ENCODE assay signal across 22 mouse cellular contexts in the genomic region with DNA sequence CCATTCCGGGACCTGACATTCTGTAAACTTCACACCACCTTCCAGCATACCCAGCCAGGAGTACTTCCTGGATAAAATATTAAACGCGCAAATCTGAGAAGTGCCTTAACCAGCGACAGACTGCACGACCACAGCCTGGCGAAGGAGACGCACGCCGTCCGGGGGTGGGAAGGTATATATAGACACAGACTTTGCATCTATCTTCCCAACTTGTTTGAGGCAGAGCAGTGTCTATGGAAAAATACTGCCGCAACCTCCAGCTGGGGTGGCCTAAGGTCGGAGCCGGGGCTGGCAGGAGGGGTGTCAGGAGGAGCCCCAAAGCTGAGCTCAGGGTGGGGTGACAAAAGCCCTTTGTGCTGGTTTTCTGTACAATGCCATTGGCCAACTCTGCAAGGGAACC. TPM values are rescaled to one million over a fixed set of nuclear protein-coding genes. Genes with fewer than 3 reads are reported as not detected.
DNase-seq lines count a peak whose midpoint lies in the region; TF ChIP-seq lines count a peak whose summit lies in the region.
"Had no signal": no experiment of that assay in that cellular context is flagged by ENCODE, and none has a peak within 500 bp of the region (broad histone marks: within the 10 kb centered on the region; RNA-seq: fewer than 3 reads in every experiment).

No protein-coding gene starts in this region.

- H3K27ac ChIP-seq in layer of hippocampus, adult 2 months = peak overlapping the region; percentile 74
- peak overlapping the region; percentile 95 for H3K27ac ChIP-seq in cortical plate, adult 2 months (ENCODE audit: insufficient read depth, low read length)
- H3K27ac ChIP-seq in left cerebral cortex, adult 2 months = peak overlapping the region; percentile 90
- H3K27ac ChIP-seq: embryonic facial prominence, embryonic 10.5 days; forebrain, embryonic 12.5 days; hindbrain, embryonic 12.5 days; liver, embryonic 13.5 days; neural tube, embryonic 15.5 days had no signal

- no peak for TF ChIP-seq CTCF in layer of hippocampus, adult 2 months (conservative IDR thresholded peaks at IDR 0.05)
- no peak for TF ChIP-seq CTCF in cortical plate, adult 2 months (IDR thresholded peaks at IDR 0.05; ENCODE audit: extremely low read depth, insufficient read depth, low read length)
- no peak for TF ChIP-seq CTCF in left cerebral cortex, adult 2 months (IDR thresholded peaks at IDR 0.05)

- DNase-seq in layer of hippocampus, adult 2 months (ENCODE audit: low spot score in 2 of 2) = peak; percentile 21 to 28
- DNase-seq in layer of hippocampus, postnatal 25 days (ENCODE audit: extremely low spot score in 1 of 2, low spot score in 1 of 2) = no peak
- DNase-seq in left cerebral cortex, adult 2 months (ENCODE audit: extremely low spot score in 1 of 2, low spot score in 2 of 2) = peak; percentile 63 to 73
- peak; percentile 72 to 82 for DNase-seq in right cerebral cortex, postnatal 10 days (ENCODE audit: low spot score in 2 of 2)
- no peak for DNase-seq in lung, postnatal 36 days
- no peak for DNase-seq in retina, embryonic 14.5 days (ENCODE audit: low spot score)
- no peak for DNase-seq in heart, adult 8-10 months (ENCODE audit: low spot score)
- DNase-seq: adrenal gland, postnatal 14 days; cerebellum, adult 11-12 months; gastrocnemius, postnatal 36 days; heart, postnatal 10 days; kidney, postnatal 36 days; liver, embryonic 13.5 days; lung, embryonic 14.5 days; lung, postnatal 4 days; spleen, adult 18-20 months had no signal

- H3K4me1 ChIP-seq in cortical plate, adult 2 months (ENCODE audit: control insufficient read depth, insufficient read depth, low read length) = peaks cover 11% of the 10 kb centered on the region
- H3K4me1 ChIP-seq: forebrain, embryonic 12.5 days; liver, embryonic 13.5 days; neural tube, embryonic 15.5 days had no signal

- 0 out of 2 replicates have a peak, but pooled peaks have one; percentile 41 for TF ChIP-seq POLR2A in cortical plate, adult 2 months (IDR thresholded peaks at IDR 0.05; ENCODE audit: extremely low read depth, insufficient read depth, low read length)

- H3K4me3 ChIP-seq in layer of hippocampus, adult 2 months = no peak overlapping the region
- H3K4me3 ChIP-seq in cortical plate, adult 2 months (ENCODE audit: insufficient read depth, low read length) = no peak overlapping the region
- H3K4me3 ChIP-seq in left cerebral cortex, adult 2 months = no peak overlapping the region
- H3K4me3 ChIP-seq: embryonic facial prominence, embryonic 10.5 days; forebrain, embryonic 12.5 days; hindbrain, embryonic 12.5 days; liver, embryonic 13.5 days; neural tube, embryonic 15.5 days had no signal

- intact Hi-C loops in left cerebral cortex, adult 2 months (cut with DNase I) = loop anchor here (1.0 kb wide), 1 partner anchor 19 kb away; no protein-coding TSS in a partner anchor

RNA-seq across cellular contexts. Expression of gene Epop, which starts 19.8 kb away (rescaled TPM):
- total RNA-seq in layer of hippocampus, adult 2 months (2021) = 10 to 100 TPM; 34.1 to 35.1 TPM
- 10 to 100 TPM; 28.8 to 34.3 TPM for total RNA-seq in layer of hippocampus, postnatal 25 days (2021)
- polyA plus RNA-seq in cortical plate, adult 2 months (2012; rRNA removed) = 89.5 and 95.2 TPM in 2 replicates
- 100 to 1,000 TPM in 1 of 2 experiments, 10 to 100 TPM in 1; 99.9 to 107 TPM for total RNA-seq in left cerebral cortex, adult 2 months (2021)
- 1 to 10 TPM in 3 of 4 experiments, under 1 TPM in 1; 0.92 to 1.7 (median 1.2) TPM for total RNA-seq in heart, adult 8-10 months (2022)
- total RNA-seq: MEL had no signal

RNA-seq across cellular contexts. Expression of gene Srcin1, which starts 33.8 kb away (rescaled TPM):
- 100 to 1,000 TPM; 226 to 232 TPM for total RNA-seq in layer of hippocampus, adult 2 months (2021)
- 100 to 1,000 TPM; 260 to 270 TPM for total RNA-seq in layer of hippocampus, postnatal 25 days (2021)
- polyA plus RNA-seq in cortical plate, adult 2 months (2012; rRNA removed) = 141 and 146 TPM in 2 replicates
- total RNA-seq in left cerebral cortex, adult 2 months (2021) = 100 to 1,000 TPM; 308 to 318 TPM
- under 1 TPM; 0.06 to 0.75 (median 0.18) TPM for total RNA-seq in heart, adult 8-10 months (2022)
- polyA plus RNA-seq: liver, embryonic 13.5 days had no signal

RNA-seq across cellular contexts. Expression of gene Mllt6, which starts 53.5 kb away (rescaled TPM):
- total RNA-seq in layer of hippocampus, adult 2 months (2021) = 100 to 1,000 TPM; 122 to 124 TPM
- total RNA-seq in layer of hippocampus, postnatal 25 days (2021) = 100 to 1,000 TPM in 1 of 2 experiments, 10 to 100 TPM in 1; 88.5 to 105 TPM
- polyA plus RNA-seq in cortical plate, adult 2 months (2012; rRNA removed) = 78.5 and 83.4 TPM in 2 replicates
- total RNA-seq in left cerebral cortex, adult 2 months (2021) = 100 to 1,000 TPM; 143 to 147 TPM
- 10 to 100 TPM; 68.8 to 84.0 (median 69.8) TPM for total RNA-seq in heart, adult 8-10 months (2022)

Comparison
In these comparisons a context has a peak if more than half of its experiments do, and no peak if none do; other contexts are left out.
1. DNase-seq: peak in layer of hippocampus, adult 2 months (2 of 2), left cerebral cortex, adult 2 months (2 of 2) and right cerebral cortex, postnatal 10 days (2 of 2); none in layer of hippocampus, postnatal 25 days (0 of 2), lung, postnatal 36 days (single experiment), retina, embryonic 14.5 days (single experiment) and heart, adult 8-10 months (single experiment).
2. RNA of gene Epop, which starts 19.8 kb away (total RNA-seq): 99.9 to 107 TPM in left cerebral cortex, adult 2 months, 34.1 to 35.1 TPM in layer of hippocampus, adult 2 months and 28.8 to 34.3 TPM in layer of hippocampus, postnatal 25 days; 0.92 to 1.7 TPM in heart, adult 8-10 months; every median in the first group is over 10 times any median in the second.
3. RNA of gene Srcin1, which starts 33.8 kb away (total RNA-seq): 308 to 318 TPM in left cerebral cortex, adult 2 months, 260 to 270 TPM in layer of hippocampus, postnatal 25 days and 226 to 232 TPM in layer of hippocampus, adult 2 months; 0.06 to 0.75 TPM in heart, adult 8-10 months; every median in the first group is over 100 times any median in the second.
4. Peak in every context shown above with its lines, with median percentiles within 50 percentile points of each other: H3K27ac ChIP-seq.